Mouse (Mus musculus): ENCODE measurements around the gene Msi2. TPM values are rescaled to one million over a fixed set of nuclear protein-coding genes. Genes with fewer than 3 reads are reported as not detected.

The Msi2 gene
- total and polyA plus RNA-seq, 3 experiments = 36.5 to 197 (median 144) TPM

DNA sequence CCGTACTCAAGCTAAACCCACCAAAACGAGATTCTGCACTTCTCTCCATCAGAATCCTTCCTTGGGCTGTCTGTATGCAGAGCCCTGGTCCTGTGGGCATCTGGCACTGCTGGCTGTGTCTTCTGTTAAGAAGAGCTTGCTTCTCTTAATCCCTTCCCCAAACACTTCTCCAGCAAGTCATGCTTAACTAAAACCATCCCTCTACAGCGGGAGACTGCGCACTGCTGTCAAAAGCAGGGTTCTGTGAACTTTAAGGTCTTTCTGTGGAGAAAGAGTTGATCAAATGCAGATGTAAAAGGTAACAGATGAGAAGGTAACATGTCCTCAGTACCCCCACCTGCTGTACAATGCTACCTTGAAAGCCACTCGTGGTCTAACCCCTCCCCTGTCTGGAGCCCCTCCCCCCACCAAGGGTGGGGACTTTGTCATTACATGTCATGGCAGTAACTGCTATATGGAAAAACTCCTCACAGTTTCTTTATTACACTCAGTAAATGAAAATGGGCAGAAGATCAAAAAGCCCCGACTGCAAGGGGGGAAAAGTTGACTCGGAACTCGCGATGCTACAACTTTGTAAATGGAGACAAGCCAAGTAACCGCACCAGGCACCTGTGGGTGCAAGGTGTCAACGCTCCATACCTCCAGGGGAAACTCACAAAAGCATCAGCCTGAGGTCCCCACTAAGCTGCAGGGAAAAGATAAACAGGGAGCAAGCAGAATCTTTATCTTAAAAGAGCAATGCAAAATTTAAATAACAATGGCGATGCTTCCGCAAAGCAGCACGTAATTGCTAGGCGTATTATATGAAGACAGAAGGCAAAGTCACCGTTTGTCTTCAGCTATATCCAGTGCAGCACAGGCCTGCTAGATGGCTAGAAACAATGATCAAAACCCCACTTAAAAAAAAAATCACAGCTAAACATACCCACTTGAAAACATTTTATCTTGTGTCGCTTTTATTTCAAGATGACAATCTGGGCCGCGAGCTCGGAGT lies 151.4 kb downstream of the Msi2 start:
- ATAC-seq (ENCODE audit: extremely low read depth, insufficient number of reproducible peaks, low FRiP score, poor library complexity, severe bottlenecking) (no peak), DNase-seq (ENCODE audit: low spot score) (no peak)
- no peaks in the 10 kb centered on the region for H3K9me3 ChIP-seq (replicated peaks)

GRCm38 (mm10) chr11:88564810-88565209 lies 153.5 kb downstream of the Msi2 start:
- H3K36me3 ChIP-seq (replicated peaks) = peaks cover 87% of the 10 kb centered on the region
- TF ChIP-seq TAL1 (conservative IDR thresholded peaks at IDR 0.05; ENCODE audit: low read depth, low read length) = no peak
- TF ChIP-seq GATA2 (IDR thresholded peaks at IDR 0.05; ENCODE audit: borderline replicate concordance, low read depth, low read length) = no peak
- no peak for TF ChIP-seq GATA1 (IDR thresholded peaks at IDR 0.05; ENCODE audit: borderline replicate concordance, low read length)
- no peak for TF ChIP-seq POLR2AphosphoS5 (IDR thresholded peaks at IDR 0.05; ENCODE audit: insufficient replicate concordance, low read depth, low read length)
- no peak for TF ChIP-seq CTCF (IDR thresholded peaks at IDR 0.05; ENCODE audit: low read depth, low read length)
- peaks cover 34% of the 10 kb centered on the region for H3K4me1 ChIP-seq (ENCODE audit: insufficient read depth, low read depth, low read length)
- no peaks in the 10 kb centered on the region for H3K9me3 ChIP-seq (replicated peaks)
- no peaks in the 10 kb centered on the region for H3K27me3 ChIP-seq (ENCODE audit: insufficient read depth, low read length)
- no peak for ATAC-seq (ENCODE audit: extremely low read depth, insufficient number of reproducible peaks, low FRiP score, poor library complexity, severe bottlenecking)
- DNase-seq (ENCODE audit: low spot score) = no peak
- H3K4me3 ChIP-seq (ENCODE audit: low read depth, low read length) = no peak overlapping the region

More for the DNA sequence above, 151.4 kb downstream of the Msi2 start:
- Histone ChIP-seq H3K27me3 (ENCODE audit: insufficient read depth, low read length) (no peaks in the 10 kb centered on the region), H3K4me3 (ENCODE audit: low read depth, low read length) (no peak overlapping the region), H3K36me3 (replicated peaks) (peaks cover 86% of the 10 kb centered on the region), H3K4me1 (ENCODE audit: insufficient read depth, low read depth, low read length) (peaks cover 23% of the 10 kb centered on the region)
- TF ChIP-seq POLR2AphosphoS5 (IDR thresholded peaks at IDR 0.05; ENCODE audit: insufficient replicate concordance, low read depth, low read length) (no peak), CTCF (IDR thresholded peaks at IDR 0.05; ENCODE audit: low read depth, low read length) (no peak), GATA1 (IDR thresholded peaks at IDR 0.05; ENCODE audit: borderline replicate concordance, low read length) (no peak), GATA2 (IDR thresholded peaks at IDR 0.05; ENCODE audit: borderline replicate concordance, low read depth, low read length) (no peak), TAL1 (conservative IDR thresholded peaks at IDR 0.05; ENCODE audit: low read depth, low read length) (no peak)

DNA sequence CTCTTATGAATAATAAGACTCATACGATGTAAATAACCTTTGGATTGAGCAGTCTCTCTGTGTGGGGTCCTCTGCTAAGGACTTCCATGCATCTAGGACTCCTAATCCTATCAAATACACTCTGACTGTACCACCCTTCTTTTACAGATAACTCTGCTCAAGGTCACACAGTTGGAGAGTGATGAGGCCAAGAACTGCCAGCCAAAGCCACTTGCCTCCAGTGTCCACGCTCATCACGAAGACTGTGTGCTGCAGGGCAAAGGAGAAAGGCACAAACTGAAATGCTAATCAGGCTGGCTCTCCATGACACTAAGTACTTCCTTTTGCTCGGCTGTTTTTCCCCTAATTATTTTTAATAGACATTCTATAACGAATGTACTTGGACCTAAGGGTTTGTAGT lies 153.9 kb downstream of the Msi2 start:
- DNase-seq (ENCODE audit: low spot score) = no peak
- TF ChIP-seq CTCF (IDR thresholded peaks at IDR 0.05; ENCODE audit: low read depth, low read length) (no peak), TAL1 (conservative IDR thresholded peaks at IDR 0.05; ENCODE audit: low read depth, low read length) (no peak)
- Histone ChIP-seq H3K36me3 (replicated peaks) (peaks cover 88% of the 10 kb centered on the region), H3K27me3 (ENCODE audit: insufficient read depth, low read length) (no peaks in the 10 kb centered on the region), H3K9me3 (replicated peaks) (no peaks in the 10 kb centered on the region), H3K4me1 (ENCODE audit: insufficient read depth, low read depth, low read length) (peaks cover 38% of the 10 kb centered on the region), H3K4me3 (ENCODE audit: low read depth, low read length) (no peak overlapping the region)
- ATAC-seq (ENCODE audit: extremely low read depth, insufficient number of reproducible peaks, low FRiP score, poor library complexity, severe bottlenecking) = no peak

- peaks cover 49% of the 10 kb centered on the region for H3K4me1 ChIP-seq (ENCODE audit: insufficient read depth, low read depth, low read length)
- peaks cover 73% of the 10 kb centered on the region for H3K36me3 ChIP-seq (replicated peaks)
Measured at GRCm38 (mm10) chr11:88561191-88561590, 157.1 kb downstream of the Msi2 start.

DNA sequence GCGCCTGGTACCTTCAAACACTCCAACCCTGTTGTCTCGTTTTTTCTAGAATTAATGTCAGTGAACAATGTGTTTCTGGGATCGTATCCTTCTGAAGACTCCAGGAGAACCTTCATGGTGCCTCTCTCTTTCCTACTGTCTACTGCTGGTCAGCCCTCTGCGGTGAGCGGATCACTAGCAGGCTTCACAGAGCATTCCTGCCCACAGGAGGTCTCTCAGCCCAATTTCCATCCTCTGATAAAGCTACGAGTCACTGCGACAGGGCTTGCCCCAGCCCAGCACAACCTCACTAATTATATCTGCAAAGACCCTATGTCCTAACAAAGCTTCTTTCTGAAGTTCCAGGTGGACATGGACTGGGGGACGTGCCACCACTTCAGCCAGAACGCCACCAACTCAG lies 157.7 kb downstream of the Msi2 start:
- TF ChIP-seq TAL1 (conservative IDR thresholded peaks at IDR 0.05; ENCODE audit: low read depth, low read length) (no peak), CTCF (IDR thresholded peaks at IDR 0.05; ENCODE audit: low read depth, low read length) (no peak), GATA1 (IDR thresholded peaks at IDR 0.05; ENCODE audit: borderline replicate concordance, low read length) (no peak), GATA2 (IDR thresholded peaks at IDR 0.05; ENCODE audit: borderline replicate concordance, low read depth, low read length) (no peak), POLR2AphosphoS5 (IDR thresholded peaks at IDR 0.05; ENCODE audit: insufficient replicate concordance, low read depth, low read length) (no peak)
- Histone ChIP-seq H3K27me3 (ENCODE audit: insufficient read depth, low read length) (no peaks in the 10 kb centered on the region), H3K9me3 (replicated peaks) (no peaks in the 10 kb centered on the region), H3K4me1 (ENCODE audit: insufficient read depth, low read depth, low read length) (peaks cover 55% of the 10 kb centered on the region), H3K36me3 (replicated peaks) (peaks cover 72% of the 10 kb centered on the region), H3K4me3 (ENCODE audit: low read depth, low read length) (no peak overlapping the region)
- DNase-seq (ENCODE audit: low spot score) (no peak), ATAC-seq (ENCODE audit: extremely low read depth, insufficient number of reproducible peaks, low FRiP score, poor library complexity, severe bottlenecking) (no peak)

More at GRCm38 (mm10) chr11:88561191-88561590, 157.1 kb downstream of the Msi2 start:
- TF ChIP-seq POLR2AphosphoS5 (IDR thresholded peaks at IDR 0.05; ENCODE audit: insufficient replicate concordance, low read depth, low read length) (no peak), GATA2 (IDR thresholded peaks at IDR 0.05; ENCODE audit: borderline replicate concordance, low read depth, low read length) (no peak), CTCF (IDR thresholded peaks at IDR 0.05; ENCODE audit: low read depth, low read length) (no peak), GATA1 (IDR thresholded peaks at IDR 0.05; ENCODE audit: borderline replicate concordance, low read length) (no peak), TAL1 (conservative IDR thresholded peaks at IDR 0.05; ENCODE audit: low read depth, low read length) (no peak)
- Histone ChIP-seq H3K4me3 (ENCODE audit: low read depth, low read length) (no peak overlapping the region), H3K9me3 (replicated peaks) (no peaks in the 10 kb centered on the region), H3K27me3 (ENCODE audit: insufficient read depth, low read length) (no peaks in the 10 kb centered on the region)
- ATAC-seq (ENCODE audit: extremely low read depth, insufficient number of reproducible peaks, low FRiP score, poor library complexity, severe bottlenecking) = no peak
- no peak for DNase-seq (ENCODE audit: low spot score)

DNA sequence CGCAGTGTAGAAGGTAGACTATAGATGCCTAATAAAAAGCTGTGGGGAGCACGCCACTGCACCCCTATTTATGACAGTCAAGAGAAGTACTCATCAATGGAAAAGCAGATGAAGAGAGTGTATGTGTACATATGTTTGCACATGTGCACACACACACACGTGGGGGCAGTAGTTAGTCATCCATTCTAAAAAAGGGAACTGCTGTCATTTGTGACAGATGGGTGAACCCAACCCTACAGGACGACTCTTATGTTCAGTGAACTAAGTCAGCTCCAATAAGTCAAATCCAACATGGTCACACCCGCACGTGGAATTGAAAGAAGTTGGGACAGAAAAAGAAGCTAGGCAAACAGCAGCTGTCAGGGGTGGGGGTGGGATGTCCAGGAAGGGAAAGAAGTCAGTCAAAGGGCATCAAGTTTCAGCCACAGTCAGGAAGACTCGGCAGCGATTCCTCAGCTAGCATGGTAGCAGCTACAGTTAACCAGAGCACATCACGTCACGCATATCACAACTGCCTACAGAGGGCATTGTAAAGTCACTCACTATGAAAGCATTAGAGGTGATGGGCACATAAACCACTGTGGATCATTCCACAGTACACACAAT lies 158.8 kb downstream of the Msi2 start:
- Histone ChIP-seq H3K27me3 (ENCODE audit: insufficient read depth, low read length) (no peaks in the 10 kb centered on the region), H3K4me1 (ENCODE audit: insufficient read depth, low read depth, low read length) (peaks cover 66% of the 10 kb centered on the region), H3K36me3 (replicated peaks) (peaks cover 60% of the 10 kb centered on the region), H3K9me3 (replicated peaks) (no peaks in the 10 kb centered on the region), H3K4me3 (ENCODE audit: low read depth, low read length) (no peak overlapping the region)
- ATAC-seq (ENCODE audit: extremely low read depth, insufficient number of reproducible peaks, low FRiP score, poor library complexity, severe bottlenecking) = no peak
- DNase-seq (ENCODE audit: low spot score) = no peak
- TF ChIP-seq GATA2 (IDR thresholded peaks at IDR 0.05; ENCODE audit: borderline replicate concordance, low read depth, low read length) = no peak
- TF ChIP-seq GATA1 (IDR thresholded peaks at IDR 0.05; ENCODE audit: borderline replicate concordance, low read length) = no peak
- TF ChIP-seq POLR2AphosphoS5 (IDR thresholded peaks at IDR 0.05; ENCODE audit: insufficient replicate concordance, low read depth, low read length) = no peak
- TF ChIP-seq TAL1 (conservative IDR thresholded peaks at IDR 0.05; ENCODE audit: low read depth, low read length) = no peak
- TF ChIP-seq CTCF (IDR thresholded peaks at IDR 0.05; ENCODE audit: low read depth, low read length) = no peak
